ENCODE assay signal across 18 mouse cellular contexts in the genomic region with DNA sequence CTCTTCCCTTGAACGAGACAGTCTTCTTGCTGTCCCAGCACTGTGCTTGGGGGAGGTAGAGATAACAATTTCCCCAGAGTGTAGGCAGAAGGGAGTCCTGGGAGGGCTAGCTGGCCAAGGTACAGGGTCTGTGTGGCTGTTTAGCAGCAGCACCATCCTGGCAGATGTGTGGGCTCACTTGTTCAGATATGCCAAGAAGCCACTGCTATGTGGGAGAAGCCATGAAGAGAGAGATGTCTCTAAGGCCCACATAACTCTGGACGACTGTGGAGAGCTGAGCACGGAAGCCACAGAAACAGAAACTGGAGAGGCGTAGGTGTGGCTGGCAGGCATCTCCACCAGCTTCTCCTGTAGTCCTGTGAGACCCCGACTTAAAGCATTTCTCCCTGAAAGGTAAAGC. TPM values are rescaled to one million over a fixed set of nuclear protein-coding genes. Genes with fewer than 3 reads are reported as not detected.
"Had no signal": no experiment of that assay in that cellular context is flagged by ENCODE, and none has a peak within 500 bp of the region (broad histone marks: within the 10 kb centered on the region; RNA-seq: fewer than 3 reads in every experiment).

No protein-coding gene starts in this region.

- H3K27ac ChIP-seq: midbrain, embryonic 10.5 days; midbrain, embryonic 12.5 days; neural tube, embryonic 13.5 days; neural tube, embryonic 15.5 days had no signal

- H3K4me1 ChIP-seq: midbrain, embryonic 10.5 days; midbrain, embryonic 12.5 days; neural tube, embryonic 13.5 days; neural tube, embryonic 15.5 days had no signal

- H3K4me2 ChIP-seq: lung, embryonic 14.5 days; midbrain, embryonic 12.5 days; neural tube, embryonic 13.5 days; neural tube, embryonic 15.5 days had no signal

- H3K27me3 ChIP-seq: midbrain, embryonic 12.5 days; neural tube, embryonic 13.5 days; neural tube, embryonic 15.5 days had no signal

- H3K36me3 ChIP-seq: midbrain, embryonic 10.5 days; midbrain, embryonic 12.5 days; neural tube, embryonic 13.5 days; neural tube, embryonic 15.5 days had no signal

- H3K4me3 ChIP-seq: midbrain, embryonic 10.5 days; midbrain, embryonic 12.5 days; myocyte; neural tube, embryonic 13.5 days; neural tube, embryonic 15.5 days had no signal

- ATAC-seq: midbrain, embryonic 16.5 days had no signal

- H3K9me3 ChIP-seq: midbrain, embryonic 12.5 days; neural tube, embryonic 13.5 days; neural tube, embryonic 15.5 days had no signal

- DNase-seq: lung, adult 18-20 months; lung, embryonic 14.5 days; lung, postnatal 10 days; lung, postnatal 4 days; retina, postnatal 1 day; right cerebral cortex, postnatal 14 days; spleen, adult 18-20 months; thymus, adult 18-20 months; thymus, postnatal 14 days; thymus, postnatal 36 days had no signal

- H3K9ac ChIP-seq: lung, embryonic 14.5 days; midbrain, embryonic 12.5 days; neural tube, embryonic 13.5 days; neural tube, embryonic 15.5 days had no signal

RNA-seq across cellular contexts. Expression of gene Ccdc74a, which starts 40.6 kb away (rescaled TPM):
- total RNA-seq: megakaryocyte, adult 5-6 weeks had no signal

RNA-seq across cellular contexts. Expression of gene P2rx6, which starts 44.0 kb away (rescaled TPM):
- total RNA-seq: megakaryocyte, adult 5-6 weeks; megakaryocyte-erythroid progenitor cell, adult 5-6 weeks had no signal

RNA-seq across cellular contexts. Expression of gene Lrrc74b, which starts 44.6 kb away (rescaled TPM):
- total RNA-seq: megakaryocyte, adult 5-6 weeks had no signal
